Mouse (Mus musculus): ENCODE data around the gene Gcg.

DNA sequence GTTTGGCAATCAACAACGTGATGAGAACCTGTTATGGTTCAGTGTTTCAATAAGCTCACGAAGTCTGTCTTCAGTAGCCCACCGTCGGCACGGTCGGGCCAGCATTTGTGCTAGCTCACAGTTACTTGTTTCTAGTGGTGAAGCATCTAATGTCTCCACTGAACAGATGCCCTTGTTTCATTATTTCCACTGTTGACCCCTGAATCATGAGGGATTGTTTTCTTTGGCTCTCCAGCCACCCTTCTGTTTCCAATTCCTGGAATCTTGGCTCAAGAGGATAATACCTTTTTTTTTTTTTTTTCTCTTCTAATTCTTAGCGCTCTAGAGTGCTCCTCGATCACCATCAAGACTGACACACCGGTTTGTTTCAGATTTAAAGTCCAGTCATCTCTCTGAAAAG, 13.9 kb downstream of the Gcg start:
- no peak for TF ChIP-seq USF1 (IDR thresholded peaks at IDR 0.05; ENCODE audit: low read depth)
- TF ChIP-seq POLR2A (IDR thresholded peaks at IDR 0.05; ENCODE audit: insufficient read length, low read depth) = no peak
- TF ChIP-seq MAX (IDR thresholded peaks at IDR 0.05; ENCODE audit: low read depth) = no peak

Data from myocyte (in vitro differentiated cells).